Mouse (Mus musculus) midbrain, postnatal 0 days (tissue): ENCODE results near the gene Pold1. TPM values are rescaled to one million over a fixed set of nuclear protein-coding genes. Genes with fewer than 3 reads are reported as not detected.

Source experiments
- ATAC-seq: fragments of 200-750 bp; cut with Nextera tagmentation; 2 replicates; pipeline ENCODE4 v1.8.0; 2017; ENCODE audit warnings: moderate number of reproducible peaks, mild to moderate bottlenecking, moderate TSS enrichment, moderate library complexity; ENCODE audit not compliant: low FRiP score
- DNase-seq: peaks from one replicate; pipeline ENCODE4 v3.0.0-alpha.2; 2015; ENCODE audit warnings: low spot score
- H3K27ac ChIP-seq: fragments of 300-500 bp; sonication (generic); 2 replicates; pipeline ENCODE4 v1.5.1; 2014; ENCODE audit warnings: low read depth, mild to moderate bottlenecking, low read length, mixed read lengths
- H3K27me3 ChIP-seq: fragments of 300-500 bp; sonication (generic); 2 replicates; pipeline ENCODE4 v1.6.1; 2014; ENCODE audit warnings: low read length, control low read depth, mixed read lengths; ENCODE audit not compliant: insufficient read depth
- H3K36me3 ChIP-seq: fragments of 300-500 bp; sonication (generic); 2 replicates; pipeline ENCODE4 v1.6.1; 2014; ENCODE audit warnings: low read length, control low read depth, mixed read lengths; ENCODE audit not compliant: insufficient read depth
- H3K4me1 ChIP-seq: fragments of 300-500 bp; sonication (generic); 2 replicates; pipeline ENCODE4 v1.6.1; 2014; ENCODE audit warnings: mild to moderate bottlenecking, control low read depth, antibody characterized with exemption, low read length, mixed read lengths; ENCODE audit not compliant: insufficient read depth
- H3K4me2 ChIP-seq: fragments of 300-500 bp; sonication (generic); 2 replicates; pipeline ENCODE4 v1.6.1; 2014; ENCODE audit warnings: low read depth, mild to moderate bottlenecking, low read length, mixed read lengths; ENCODE audit not compliant: poor library complexity, severe bottlenecking
- H3K4me3 ChIP-seq: fragments of 300-500 bp; sonication (generic); 2 replicates; pipeline ENCODE4 v1.5.1; 2014; ENCODE audit warnings: low read depth, mild to moderate bottlenecking, low read length, moderate library complexity
- H3K9ac ChIP-seq: fragments of 300-500 bp; sonication (generic); replicated peaks from 2 replicates; pipeline ENCODE4 v1.6.1; 2014; ENCODE audit warnings: mild to moderate bottlenecking, low read length, moderate library complexity, mixed read lengths; ENCODE audit not compliant: poor library complexity, severe bottlenecking
- H3K9me3 ChIP-seq: fragments of 300-500 bp; sonication (generic); 2 replicates; pipeline ENCODE4 v1.6.1; 2016; ENCODE audit warnings: low read length, control low read depth
- CTCF ChIP-seq: IDR thresholded peaks from 2 replicates; pipeline ENCODE4 v1.5.1; 2016; ENCODE audit warnings: antibody characterized with exemption, mild to moderate bottlenecking
- WGBS: fragments of 180-500 bp; shearing (Covaris S2); extraction: QIAGEN DNeasy Blood & Tissue Kit; methylation state at CpG from one replicate; pipeline ENCODE4 v1.1.7; 2014; 5-methylcytosine and 5-hydroxymethylcytosine counted together
- polyA plus RNA-seq: library from polyadenylated mRNA; unstranded; fragments of >200 nt; fragmentation: Nextera tagmentation; extraction: Ambion mirVana; gene quantifications from 2 replicates; pipeline ENCODE4 v1.2.1, GENCODE M21; 2015
- total RNA-seq: library from RNA; depleted of rRNA; stranded (reverse); fragments of >200 nt; gene quantifications from 2 replicates; pipeline ENCODE4 v1.2.3, GENCODE M21; 2014

Pold1 gene
- total and polyA plus RNA-seq, 2 experiments from 2014 or later: 9.6 to 17.5 TPM

- H3K36me3 ChIP-seq: no peaks in the 10 kb centered on the region
- no peak overlapping the region for H3K4me3 ChIP-seq
- DNase-seq (no peak), ATAC-seq (no peak)
- TF ChIP-seq CTCF: no peak
- H3K9me3 ChIP-seq: no peaks in the 10 kb centered on the region
- no peak overlapping the region for H3K4me2 ChIP-seq
- H3K9ac ChIP-seq: no peak overlapping the region
- H3K27me3 ChIP-seq: no peaks in the 10 kb centered on the region
- 93% methylated on average over 6 of the region's 6 CpGs for WGBS
- H3K4me1 ChIP-seq: peaks cover 3% of the 10 kb centered on the region; the same call in 1 of the 2 replicates
- no peak overlapping the region for H3K27ac ChIP-seq
Observed at GRCm38 (mm10) chr7:44585606-44586005, 37.0 kb upstream of the Pold1 start.

- Histone ChIP-seq H3K27me3 (no peaks in the 10 kb centered on the region), H3K4me1 (peaks cover 3% of the 10 kb centered on the region; the same call in 1 of the 2 replicates), H3K9ac (no peak overlapping the region), H3K36me3 (no peaks in the 10 kb centered on the region), H3K4me3 (no peak overlapping the region), H3K27ac (no peak overlapping the region), H3K9me3 (no peaks in the 10 kb centered on the region), H3K4me2 (no peak overlapping the region)
- WGBS: 95% methylated on average over 6 of the region's 6 CpGs
- ATAC-seq (no peak), DNase-seq (no peak)
- no peak for TF ChIP-seq CTCF
Observed at GRCm38 (mm10) chr7:44584921-44585320, 36.3 kb upstream of the Pold1 start.

GRCm38 (mm10) chr7:44584265-44584804 is 35.7 kb upstream of the Pold1 start:
- Histone ChIP-seq H3K27ac (no peak overlapping the region), H3K9ac (no peak overlapping the region), H3K4me1 (peaks cover 3% of the 10 kb centered on the region; the same call in 1 of the 2 replicates), H3K9me3 (no peaks in the 10 kb centered on the region), H3K4me2 (no peak overlapping the region), H3K27me3 (no peaks in the 10 kb centered on the region), H3K4me3 (no peak overlapping the region), H3K36me3 (no peaks in the 10 kb centered on the region)
- no peak for DNase-seq
- WGBS: 83% methylated on average over 4 of the region's 4 CpGs
- no peak for TF ChIP-seq CTCF
- no peak for ATAC-seq

- Histone ChIP-seq H3K4me1 (peaks cover 3% of the 10 kb centered on the region; the same call in 1 of the 2 replicates), H3K4me2 (no peak overlapping the region), H3K9me3 (no peaks in the 10 kb centered on the region), H3K27me3 (no peaks in the 10 kb centered on the region), H3K27ac (no peak overlapping the region), H3K9ac (no peak overlapping the region), H3K36me3 (no peaks in the 10 kb centered on the region), H3K4me3 (no peak overlapping the region)
- WGBS: 91% methylated on average over 1 of the region's 1 CpGs
- ATAC-seq: no peak
- no peak for DNase-seq
- TF ChIP-seq CTCF: no peak
Observed at GRCm38 (mm10) chr7:44583146-44583545, 34.5 kb upstream of the Pold1 start.

DNA sequence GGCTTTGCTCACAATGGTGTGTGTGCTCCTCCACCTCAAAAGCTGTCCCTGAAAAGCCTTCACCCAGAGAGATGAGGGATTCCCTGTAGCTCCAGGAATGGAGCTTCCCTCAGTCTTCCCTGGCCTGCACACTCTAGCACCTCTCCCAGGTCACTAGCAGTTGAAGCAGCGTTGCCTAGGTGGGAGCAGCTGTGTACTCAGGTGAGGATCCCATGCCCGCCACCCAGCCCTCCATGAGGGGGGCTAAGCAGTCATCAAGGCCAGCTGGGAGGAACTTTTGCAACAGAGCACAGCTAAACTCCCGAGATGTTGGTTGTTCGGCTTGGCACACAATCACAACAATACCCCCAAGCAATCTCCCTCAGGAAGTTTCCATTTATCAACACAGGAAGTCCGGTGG is 34.1 kb upstream of the Pold1 start:
- no peaks in the 10 kb centered on the region for H3K27me3 ChIP-seq
- H3K4me3 ChIP-seq: no peak overlapping the region
- no peaks in the 10 kb centered on the region for H3K9me3 ChIP-seq
- H3K4me2 ChIP-seq: no peak overlapping the region
- ATAC-seq (no peak), DNase-seq (no peak)
- no peak overlapping the region for H3K27ac ChIP-seq
- H3K36me3 ChIP-seq: no peaks in the 10 kb centered on the region
- H3K4me1 ChIP-seq: peaks cover 3% of the 10 kb centered on the region; the same call in 1 of the 2 replicates
- TF ChIP-seq CTCF: no peak
- 67% methylated on average over 5 of the region's 5 CpGs for WGBS
- no peak overlapping the region for H3K9ac ChIP-seq

DNA sequence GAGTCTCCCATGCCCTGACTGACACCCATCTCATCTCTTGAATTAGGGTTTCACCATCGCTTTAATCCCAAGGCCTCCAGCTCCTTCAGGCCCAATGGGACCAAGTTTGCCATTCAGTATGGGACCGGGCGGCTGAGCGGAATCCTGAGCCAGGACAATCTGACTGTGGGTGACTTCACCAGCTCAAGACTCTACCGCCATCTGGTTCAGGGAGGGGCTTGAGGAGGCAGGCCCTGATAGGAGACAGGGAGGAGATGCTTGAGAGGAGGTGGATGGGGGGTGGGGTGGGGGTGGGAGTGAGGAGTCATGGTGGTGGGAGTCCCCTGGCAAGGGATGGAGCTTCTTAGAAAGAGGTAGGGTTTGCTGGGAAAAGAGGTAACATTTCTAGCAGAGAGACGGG is 33.0 kb upstream of the Pold1 start:
- no peak overlapping the region for H3K4me2 ChIP-seq
- no peaks in the 10 kb centered on the region for H3K36me3 ChIP-seq
- H3K4me3 ChIP-seq: no peak overlapping the region
- no peak for ATAC-seq
- DNase-seq: no peak
- TF ChIP-seq CTCF: no peak
- no peaks in the 10 kb centered on the region for H3K9me3 ChIP-seq
- 81% methylated on average over 6 of the region's 6 CpGs for WGBS
- no peak overlapping the region for H3K27ac ChIP-seq
- H3K4me1 ChIP-seq: peaks cover 3% of the 10 kb centered on the region; the same call in 1 of the 2 replicates
- H3K27me3 ChIP-seq: no peaks in the 10 kb centered on the region
- H3K9ac ChIP-seq: no peak overlapping the region
